ENCODE assay signal across 9 mouse cellular contexts in the genomic region with DNA sequence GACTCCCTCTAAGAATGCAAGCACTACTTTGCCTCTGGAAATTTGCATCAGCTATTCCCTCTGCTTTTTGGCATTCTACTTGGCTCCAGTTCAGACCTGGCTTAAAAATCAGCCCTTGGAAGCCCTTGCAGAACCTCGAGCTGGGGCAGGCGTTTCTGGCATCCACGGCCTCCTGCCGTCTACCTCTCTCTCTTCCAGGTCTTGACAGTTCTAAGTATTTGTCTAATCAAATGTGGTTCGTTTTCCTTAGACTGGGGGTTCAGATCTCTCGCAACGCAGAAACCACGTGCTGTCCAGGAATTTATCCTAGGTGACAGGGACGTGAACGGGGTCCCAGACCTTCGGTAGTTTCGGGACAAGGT. TPM values are rescaled to one million over a fixed set of nuclear protein-coding genes. Genes with fewer than 3 reads are reported as not detected.
A peak's percentile ranks its signal among the peaks of the same experiment; 100 is the strongest.
DNase-seq lines count a peak whose midpoint lies in the region; ATAC-seq and TF ChIP-seq lines count a peak whose summit lies in the region.
"Had no signal": no experiment of that assay in that cellular context is flagged by ENCODE, and none has a peak within 500 bp of the region (broad histone marks: within the 10 kb centered on the region; RNA-seq: fewer than 3 reads in every experiment).

No protein-coding gene starts in this region.

- peak; percentile 11 for ATAC-seq in hindbrain, postnatal 0 days
- ATAC-seq in limb, embryonic 14.5 days (ENCODE audit: low FRiP score, low read depth) = 0 out of 2 replicates have a peak, but pooled peaks have one; percentile 10
- 0 out of 2 replicates have a peak, but pooled peaks have one; percentile 6 for ATAC-seq in neural tube, embryonic 14.5 days (ENCODE audit: low read depth)
- ATAC-seq in megakaryocyte progenitor cell, adult 5-6 weeks (replicated peaks; ENCODE audit: poor library complexity) = no peak

- H3K79me2 ChIP-seq in liver, adult 2 months (ENCODE audit: control insufficient read depth, insufficient read depth, low read length) = no peaks in the 10 kb centered on the region

- peak overlapping the region; percentile 100 for H3K9ac ChIP-seq in liver, adult 2 months (ENCODE audit: low read depth, low read length)
- H3K9ac ChIP-seq in hindbrain, postnatal 0 days (replicated peaks; ENCODE audit: low read length) = peak overlapping the region; percentile 78
- H3K9ac ChIP-seq in limb, embryonic 14.5 days (ENCODE audit: low read depth, low read length, severe bottlenecking) = peak overlapping the region; percentile 96
- peak overlapping the region; percentile 89 for H3K9ac ChIP-seq in neural tube, embryonic 14.5 days (replicated peaks; ENCODE audit: low read depth, low read length)

- DNase-seq in liver, adult 2 months (ENCODE audit: extremely low read depth, low read depth, low spot score) = peak; percentile 76
- no peak for DNase-seq in liver
- DNase-seq in cerebellum, adult 11 months = peak; percentile 73
- peak; percentile 54 for DNase-seq in gastrocnemius, postnatal 10 days
- DNase-seq in hindbrain, postnatal 0 days (ENCODE audit: low spot score) = peak; percentile 81
- DNase-seq in limb, embryonic 14.5 days (ENCODE audit: low spot score) = peak; percentile 60

- H3K36me3 ChIP-seq in liver, adult 2 months (ENCODE audit: control insufficient read depth, insufficient read depth, low read length) = no peaks in the 10 kb centered on the region
- 0 out of 2 replicates have a peak, but pooled peaks cover 6% of the 10 kb centered on the region for H3K36me3 ChIP-seq in hindbrain, postnatal 0 days (ENCODE audit: insufficient read depth, low read length)
- H3K36me3 ChIP-seq in limb, embryonic 14.5 days (ENCODE audit: control insufficient read depth, insufficient read depth, low read length) = no peaks in the 10 kb centered on the region
- H3K36me3 ChIP-seq in neural tube, embryonic 14.5 days (ENCODE audit: control insufficient read depth, insufficient read depth, low read length) = peaks cover 13% of the 10 kb centered on the region; the same call in 1 of the 2 replicates

- H3K4me1 ChIP-seq in liver, adult 2 months (ENCODE audit: control insufficient read depth, insufficient read depth, low read length) = peaks cover 8% of the 10 kb centered on the region
- H3K4me1 ChIP-seq in hindbrain, postnatal 0 days (ENCODE audit: insufficient read depth, low read length) = peaks cover 14% of the 10 kb centered on the region
- H3K4me1 ChIP-seq in limb, embryonic 14.5 days (ENCODE audit: control insufficient read depth, insufficient read depth, low read length) = peaks cover 15% of the 10 kb centered on the region
- peaks cover 25% of the 10 kb centered on the region for H3K4me1 ChIP-seq in neural tube, embryonic 14.5 days (ENCODE audit: control insufficient read depth, insufficient read depth, low read length)

- peak overlapping the region; percentile 80 for H3K4me2 ChIP-seq in hindbrain, postnatal 0 days (ENCODE audit: low read depth, low read length)
- H3K4me2 ChIP-seq in limb, embryonic 14.5 days (replicated peaks; ENCODE audit: low read depth, low read length, severe bottlenecking) = peak overlapping the region; percentile 76
- H3K4me2 ChIP-seq in neural tube, embryonic 14.5 days (ENCODE audit: low read depth, low read length) = peak overlapping the region; percentile 66

- H3K27me3 ChIP-seq in liver, adult 2 months (ENCODE audit: control insufficient read depth, insufficient read depth, low read length) = no peaks in the 10 kb centered on the region
- no peaks in the 10 kb centered on the region for H3K27me3 ChIP-seq in hindbrain, postnatal 0 days (ENCODE audit: insufficient read depth, low read length)
- no peaks in the 10 kb centered on the region for H3K27me3 ChIP-seq in limb, embryonic 14.5 days (ENCODE audit: control insufficient read depth, insufficient read depth, low read length)
- H3K27me3 ChIP-seq in neural tube, embryonic 14.5 days (ENCODE audit: control insufficient read depth, insufficient read depth, low read length) = no peaks in the 10 kb centered on the region

- no peak for TF ChIP-seq POLR2A in liver, adult 2 months (IDR thresholded peaks at IDR 0.05; ENCODE audit: extremely low read depth, insufficient read depth, low read length)
- no peak for TF ChIP-seq POLR2A in limb, embryonic 14.5 days (IDR thresholded peaks at IDR 0.05; ENCODE audit: borderline replicate concordance, extremely low read depth, insufficient read depth, insufficient read length)

- 3% methylated on average over 12 of the region's 12 CpGs for WGBS in liver, adult 2 months
- 0% methylated on average over 12 of the region's 12 CpGs for WGBS in hindbrain, postnatal 0 days
- under 1% methylated on average over 12 of the region's 12 CpGs for WGBS in limb, embryonic 14.5 days
- WGBS in neural tube, embryonic 14.5 days = under 1% methylated on average over 12 of the region's 12 CpGs

- peak overlapping the region; percentile 98 for H3K4me3 ChIP-seq in liver, adult 2 months (ENCODE audit: insufficient read depth, low read depth, low read length)
- H3K4me3 ChIP-seq in hindbrain, postnatal 0 days (ENCODE audit: low read length) = peak overlapping the region; percentile 60
- peak overlapping the region; percentile 83 for H3K4me3 ChIP-seq in limb, embryonic 14.5 days (replicated peaks; ENCODE audit: low read length)
- peak overlapping the region; percentile 72 for H3K4me3 ChIP-seq in neural tube, embryonic 14.5 days (ENCODE audit: low read depth, low read length)

- no peak for TF ChIP-seq CTCF in liver, adult 2 months (IDR thresholded peaks at IDR 0.05; ENCODE audit: low read depth, low read length)
- TF ChIP-seq CTCF in hindbrain, postnatal 0 days (IDR thresholded peaks at IDR 0.05; ENCODE audit: low read depth) = no peak

- peak overlapping the region; percentile 95 for H3K27ac ChIP-seq in liver, adult 2 months (replicated peaks; ENCODE audit: insufficient read depth, low read depth, low read length)
- peak overlapping the region; percentile 100 for H3K27ac ChIP-seq in hindbrain, postnatal 0 days
- H3K27ac ChIP-seq in limb, embryonic 14.5 days (replicated peaks; ENCODE audit: low read depth, low read length) = peak overlapping the region; percentile 99
- peak overlapping the region; percentile 99 for H3K27ac ChIP-seq in neural tube, embryonic 14.5 days (ENCODE audit: low read depth, low read length)

- H3K9me3 ChIP-seq in hindbrain, postnatal 0 days (ENCODE audit: low read length) = no peaks in the 10 kb centered on the region
- no peaks in the 10 kb centered on the region for H3K9me3 ChIP-seq in limb, embryonic 14.5 days (ENCODE audit: control insufficient read depth, low read length)
- no peaks in the 10 kb centered on the region for H3K9me3 ChIP-seq in neural tube, embryonic 14.5 days (ENCODE audit: control insufficient read depth, low read length)

RNA-seq across cellular contexts. Expression of a gene that starts 0.3 kb away (rescaled TPM):
- total RNA-seq in liver, adult 2 months (2014; rRNA removed) = 1.4 TPM in 2 replicates
- 2.3 and 3.3 TPM in 2 replicates for polyA plus RNA-seq in liver, adult 2 months (2012; rRNA removed)
- total RNA-seq in gastrocnemius, postnatal 10 days (2021) = 10 to 100 TPM; 11.4 to 11.6 TPM
- 138 and 152 TPM in 2 replicates for total RNA-seq in hindbrain, postnatal 0 days (2014; rRNA removed)
- 219 and 222 TPM in 2 replicates for polyA plus RNA-seq in hindbrain, postnatal 0 days (2015; fragmentation: Nextera tagmentation; extraction: Ambion mirVana)
- polyA plus RNA-seq in limb, embryonic 14.5 days (2012; rRNA removed) = 67.8 and 77.5 TPM in 2 replicates
- polyA plus RNA-seq in limb, embryonic 14.5 days (2014; fragmentation: Nextera tagmentation; extraction: Ambion mirVana) = 29.6 and 33.3 TPM in 2 replicates
- polyA plus RNA-seq in neural tube, embryonic 14.5 days (2014; fragmentation: Nextera tagmentation; extraction: Ambion mirVana) = 165 and 211 TPM in 2 replicates
- total RNA-seq in megakaryocyte progenitor cell, adult 5-6 weeks (2015) = 2.0 and 2.2 TPM in 2 replicates
- 1.3 and 3.6 TPM in 2 replicates for total RNA-seq in megakaryocyte progenitor cell, adult 5-6 weeks (2017)
- total RNA-seq: neutrophil, adult 5-6 weeks had no signal

RNA-seq across cellular contexts. Expression of a gene that starts 5.8 kb away (rescaled TPM):
- not detected in 2 replicates for total RNA-seq in liver, adult 2 months (2014; rRNA removed)
- polyA plus RNA-seq in liver, adult 2 months (2012; rRNA removed) = not detected in 2 replicates
- not detected for total RNA-seq in gastrocnemius, postnatal 10 days (2021)
- total RNA-seq in hindbrain, postnatal 0 days (2014; rRNA removed) = not detected in 2 replicates
- 0.19 and 0.55 TPM in 2 replicates for polyA plus RNA-seq in hindbrain, postnatal 0 days (2015; fragmentation: Nextera tagmentation; extraction: Ambion mirVana)
- not detected in 2 replicates for polyA plus RNA-seq in limb, embryonic 14.5 days (2012; rRNA removed)
- polyA plus RNA-seq in limb, embryonic 14.5 days (2014; fragmentation: Nextera tagmentation; extraction: Ambion mirVana) = 0.19 TPM in 1 of 2 replicates, not detected in the other
- polyA plus RNA-seq in neural tube, embryonic 14.5 days (2014; fragmentation: Nextera tagmentation; extraction: Ambion mirVana) = 1.6 and 2.2 TPM in 2 replicates
- not detected in 2 replicates for total RNA-seq in megakaryocyte progenitor cell, adult 5-6 weeks (2015)
- not detected in 2 replicates for total RNA-seq in megakaryocyte progenitor cell, adult 5-6 weeks (2017)
- total RNA-seq: neutrophil, adult 5-6 weeks had no signal

RNA-seq across cellular contexts. Expression of a gene that starts 24.0 kb away (rescaled TPM):
- total RNA-seq in liver, adult 2 months (2014; rRNA removed) = 3.0 and 4.8 TPM in 2 replicates
- polyA plus RNA-seq in liver, adult 2 months (2012; rRNA removed) = 12.5 and 14.0 TPM in 2 replicates
- total RNA-seq in gastrocnemius, postnatal 10 days (2021) = 10 to 100 TPM; 12.8 to 15.3 TPM
- total RNA-seq in hindbrain, postnatal 0 days (2014; rRNA removed) = 103 and 107 TPM in 2 replicates
- polyA plus RNA-seq in hindbrain, postnatal 0 days (2015; fragmentation: Nextera tagmentation; extraction: Ambion mirVana) = 16.9 and 20.0 TPM in 2 replicates
- polyA plus RNA-seq in limb, embryonic 14.5 days (2012; rRNA removed) = 16.3 and 21.9 TPM in 2 replicates
- polyA plus RNA-seq in limb, embryonic 14.5 days (2014; fragmentation: Nextera tagmentation; extraction: Ambion mirVana) = 10.7 TPM in 2 replicates
- polyA plus RNA-seq in neural tube, embryonic 14.5 days (2014; fragmentation: Nextera tagmentation; extraction: Ambion mirVana) = 21.5 and 27.0 TPM in 2 replicates
- total RNA-seq in megakaryocyte progenitor cell, adult 5-6 weeks (2015) = 3.2 and 4.4 TPM in 2 replicates
- total RNA-seq in megakaryocyte progenitor cell, adult 5-6 weeks (2017) = 4.7 and 5.3 TPM in 2 replicates

RNA-seq across cellular contexts. Expression of a gene that starts 24.6 kb away (rescaled TPM):
- total RNA-seq in liver, adult 2 months (2014; rRNA removed) = 2.1 and 3.5 TPM in 2 replicates
- polyA plus RNA-seq in liver, adult 2 months (2012; rRNA removed) = 5.3 and 6.5 TPM in 2 replicates
- total RNA-seq in gastrocnemius, postnatal 10 days (2021) = 10 to 100 TPM; 14.7 to 17.4 TPM
- 423 and 447 TPM in 2 replicates for total RNA-seq in hindbrain, postnatal 0 days (2014; rRNA removed)
- polyA plus RNA-seq in hindbrain, postnatal 0 days (2015; fragmentation: Nextera tagmentation; extraction: Ambion mirVana) = 97.9 and 101 TPM in 2 replicates
- 19.5 and 21.1 TPM in 2 replicates for polyA plus RNA-seq in limb, embryonic 14.5 days (2012; rRNA removed)
- polyA plus RNA-seq in limb, embryonic 14.5 days (2014; fragmentation: Nextera tagmentation; extraction: Ambion mirVana) = 1.7 and 2.1 TPM in 2 replicates
- 15.9 and 22.6 TPM in 2 replicates for polyA plus RNA-seq in neural tube, embryonic 14.5 days (2014; fragmentation: Nextera tagmentation; extraction: Ambion mirVana)
- not detected in 2 replicates for total RNA-seq in megakaryocyte progenitor cell, adult 5-6 weeks (2015)
- total RNA-seq in megakaryocyte progenitor cell, adult 5-6 weeks (2017) = not detected in 2 replicates
- total RNA-seq: neutrophil, adult 5-6 weeks had no signal

RNA-seq across cellular contexts. Expression of a gene that starts 39.5 kb away (rescaled TPM):
- not detected in 2 replicates for total RNA-seq in liver, adult 2 months (2014; rRNA removed)
- not detected in 2 replicates for polyA plus RNA-seq in liver, adult 2 months (2012; rRNA removed)
- total RNA-seq in gastrocnemius, postnatal 10 days (2021) = not detected
- not detected in 2 replicates for total RNA-seq in hindbrain, postnatal 0 days (2014; rRNA removed)
- polyA plus RNA-seq in hindbrain, postnatal 0 days (2015; fragmentation: Nextera tagmentation; extraction: Ambion mirVana) = not detected in 2 replicates
- polyA plus RNA-seq in limb, embryonic 14.5 days (2012; rRNA removed) = 0.35 and 0.51 TPM in 2 replicates
- 1.7 and 2.0 TPM in 2 replicates for polyA plus RNA-seq in limb, embryonic 14.5 days (2014; fragmentation: Nextera tagmentation; extraction: Ambion mirVana)
- polyA plus RNA-seq in neural tube, embryonic 14.5 days (2014; fragmentation: Nextera tagmentation; extraction: Ambion mirVana) = not detected in 2 replicates
- not detected in 2 replicates for total RNA-seq in megakaryocyte progenitor cell, adult 5-6 weeks (2015)
- total RNA-seq in megakaryocyte progenitor cell, adult 5-6 weeks (2017) = not detected in 2 replicates
- total RNA-seq: neutrophil, adult 5-6 weeks had no signal

Comparison
In these comparisons a context has a peak if more than half of its experiments do, and no peak if none do; other contexts are left out.
1. RNA of a gene that starts 0.3 kb away (total RNA-seq): 138 to 152 TPM in hindbrain, postnatal 0 days; 11.4 to 11.6 TPM in gastrocnemius, postnatal 10 days, 1.3 to 3.6 TPM in megakaryocyte progenitor cell, adult 5-6 weeks and 1.4 TPM in liver, adult 2 months; every median in the first group is over 10 times any median in the second.
2. Peak in every context shown above with its lines, with median percentiles within 50 percentile points of each other: H3K27ac ChIP-seq, H3K4me3 ChIP-seq, H3K9ac ChIP-seq and H3K4me2 ChIP-seq.